Mouse (Mus musculus) kidney, postnatal 10 days (tissue): ENCODE results near the gene Car2.

Experiments used
- DNase-seq: peaks from one replicate; pipeline ENCODE4 v3.0.0; 2021; ENCODE audit warnings: mixed read lengths

Gene Car2

DNA sequence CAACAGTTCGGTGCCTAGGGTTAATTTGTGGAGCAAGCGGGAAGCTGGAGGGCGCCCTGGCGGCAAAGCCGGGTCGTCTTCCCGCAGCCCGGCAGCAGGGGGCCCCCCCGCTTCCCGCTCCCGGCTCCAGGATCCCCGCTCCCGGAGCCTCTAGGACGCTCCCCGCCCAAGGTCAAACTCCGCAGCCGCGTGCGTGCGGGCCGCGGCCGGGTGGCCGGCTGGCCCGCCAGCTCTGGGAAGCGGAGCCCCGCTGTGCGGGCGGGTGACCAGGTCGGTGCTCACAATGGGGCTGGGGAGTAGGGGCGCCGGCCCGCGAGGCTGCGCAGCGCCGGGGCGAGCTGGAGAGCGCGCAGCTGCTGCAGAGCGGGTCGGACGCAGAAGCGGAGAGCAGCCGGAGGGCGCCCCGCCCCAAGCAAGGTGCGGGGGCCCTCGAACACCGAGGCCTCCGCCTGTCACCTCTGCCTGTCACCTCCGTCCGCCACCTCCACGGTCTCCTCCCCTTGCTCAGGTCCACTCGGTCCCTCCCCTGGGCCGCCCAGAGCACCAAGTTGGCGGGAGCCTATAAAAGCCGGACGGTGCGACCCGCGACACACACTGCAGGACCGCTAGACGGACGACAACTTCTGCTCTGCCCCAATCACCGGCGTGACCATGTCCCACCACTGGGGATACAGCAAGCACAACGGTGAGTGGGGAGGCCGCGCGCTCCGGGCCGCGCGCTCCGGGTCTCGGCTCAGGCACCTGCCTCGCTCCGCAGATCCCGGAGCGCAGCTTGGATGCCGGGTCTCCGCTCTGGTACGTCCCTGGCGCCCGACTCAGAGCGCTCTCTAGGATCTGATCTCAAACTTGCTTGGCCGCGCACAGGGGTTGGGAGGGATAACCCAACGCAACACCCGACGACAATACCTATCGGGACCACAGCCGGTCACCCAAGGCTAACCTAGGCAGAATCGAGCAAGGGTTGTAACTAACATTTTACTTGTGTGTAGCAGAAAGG lies at the start of gene Car2:
Car2 (plus strand) TSS at position 172 of the 997 bp plus-strand sequence.
- peak; percentile 88 for DNase-seq

DNA sequence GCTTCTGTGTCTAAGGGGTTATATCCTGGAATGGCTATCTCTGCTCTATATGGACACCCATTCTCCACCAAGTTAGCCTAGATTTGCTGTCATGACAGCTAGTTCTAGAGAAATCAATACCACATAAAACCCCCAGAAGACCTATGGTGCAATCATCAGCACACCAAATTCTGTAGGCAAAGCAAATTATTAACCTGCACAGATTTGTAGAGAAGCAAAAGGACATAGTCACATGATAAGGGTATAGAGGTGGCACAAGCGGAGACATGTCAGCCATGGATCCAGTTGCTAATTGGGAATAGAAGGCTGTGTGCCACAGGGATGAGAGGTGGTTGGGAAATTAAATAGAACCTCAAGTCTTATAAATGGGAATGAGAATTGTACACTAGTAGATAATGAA lies 47.1 kb upstream of the Car2 start:
- DNase-seq = no peak

DNA sequence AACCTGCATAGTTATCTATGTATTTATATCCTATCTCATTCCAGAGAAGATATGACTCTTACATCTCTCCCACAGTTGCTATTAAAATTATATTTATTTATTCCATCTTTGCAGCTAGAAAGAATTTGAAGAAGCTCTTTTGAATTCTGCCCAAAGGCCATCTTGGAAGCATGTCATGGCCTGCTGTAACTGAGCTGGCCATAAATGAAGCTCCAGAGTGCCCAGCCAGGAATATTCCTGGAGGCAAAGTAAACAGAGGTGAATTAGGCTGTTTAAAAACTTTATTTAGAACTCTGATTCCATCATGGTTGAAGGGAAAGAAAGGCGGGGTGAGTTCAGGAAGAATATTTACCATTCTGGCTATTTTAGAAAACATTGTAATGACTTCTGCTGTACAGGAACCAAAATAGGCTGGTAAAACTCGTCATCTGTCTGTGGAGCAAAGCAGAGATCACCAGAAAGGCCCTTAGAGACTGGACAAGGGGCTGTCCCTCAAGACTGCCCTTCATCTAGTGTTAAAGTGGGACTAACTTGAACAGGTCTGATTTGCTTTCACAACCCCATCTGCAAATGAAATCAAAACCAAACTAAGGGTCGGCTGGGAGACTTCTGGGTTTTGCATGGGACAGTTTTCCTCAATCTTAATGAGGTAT lies 46.5 kb upstream of the Car2 start:
- DNase-seq = no peak

DNA sequence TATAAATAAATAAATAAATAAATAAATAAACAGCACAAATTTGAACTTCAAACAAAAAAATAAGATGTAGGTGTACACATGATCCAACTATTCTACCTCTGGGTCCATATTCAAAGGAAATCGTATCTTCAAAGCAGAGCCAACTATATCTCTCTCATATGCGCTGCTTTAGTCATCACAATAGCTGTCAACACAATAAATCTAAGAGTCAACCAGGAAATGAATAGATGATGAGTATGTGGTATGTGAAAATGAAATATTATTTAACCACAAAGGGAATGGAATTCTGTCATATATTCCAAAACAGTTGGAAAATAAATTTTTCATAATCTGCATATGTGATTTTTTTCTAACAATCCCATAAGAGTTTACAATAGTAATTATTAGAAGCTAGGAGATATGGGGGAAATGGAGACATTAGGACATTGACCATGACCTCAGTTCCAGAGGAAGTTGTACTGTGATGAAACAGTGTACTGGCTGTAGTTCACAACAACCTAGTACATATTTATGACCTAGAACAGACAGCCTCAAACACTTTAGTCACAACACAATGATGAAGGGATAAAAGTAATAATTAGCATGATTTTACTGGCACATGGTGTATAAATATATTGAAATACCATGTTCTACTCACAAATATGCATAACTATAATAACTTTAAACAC lies 37.4 kb upstream of the Car2 start:
- no peak for DNase-seq

DNA sequence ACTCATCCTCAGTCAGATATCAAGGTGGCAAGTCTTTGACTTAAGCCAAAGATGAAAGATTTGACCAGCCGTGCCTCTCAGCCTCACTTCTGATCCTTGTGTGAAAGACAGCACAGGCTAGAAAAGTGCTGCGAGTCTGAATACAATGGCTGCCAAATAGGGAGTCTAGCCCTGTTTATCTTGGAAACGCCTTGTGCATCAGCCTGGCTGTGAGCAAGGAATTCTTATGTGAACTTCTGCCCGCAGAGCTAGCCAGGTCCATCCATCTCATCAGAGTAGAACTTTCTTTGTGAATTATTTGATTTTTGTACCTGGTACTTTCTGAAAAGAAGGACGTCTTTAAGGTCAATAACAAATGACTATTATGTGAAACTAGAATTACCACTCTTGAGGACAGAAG lies 32.1 kb upstream of the Car2 start:
- DNase-seq = no peak

- no peak for DNase-seq
These were observed 31.6 kb upstream of the Car2 start for GRCm38 (mm10) chr3:14854446-14854845.

DNA sequence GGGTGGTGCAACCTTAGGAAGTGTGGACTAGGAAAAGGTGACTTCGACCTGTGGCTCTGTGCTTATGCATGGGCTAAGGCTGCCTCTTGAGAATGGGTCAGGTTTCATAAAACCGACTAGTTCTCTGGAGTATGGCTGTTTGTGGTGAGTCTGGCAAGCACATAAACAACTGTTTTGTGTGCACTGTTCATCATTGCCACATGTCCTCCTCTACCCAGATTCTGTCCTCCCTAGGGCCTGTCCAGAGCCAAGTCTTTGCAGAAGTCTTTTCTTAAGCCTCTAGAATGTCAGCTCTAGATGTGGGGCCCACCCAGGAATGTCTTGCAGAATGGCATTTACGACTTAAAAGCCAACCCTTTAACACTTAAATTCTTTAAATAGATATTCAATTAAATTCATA lies 28.2 kb upstream of the Car2 start:
- DNase-seq = no peak

GRCm38 (mm10) chr3:14860291-14860690 lies 25.8 kb upstream of the Car2 start:
- no peak for DNase-seq

- DNase-seq = no peak
These were observed 24.9 kb upstream of the Car2 start for GRCm38 (mm10) chr3:14861165-14861564.

- DNase-seq = no peak
These were observed 24.3 kb upstream of the Car2 start for GRCm38 (mm10) chr3:14861787-14862186.

DNA sequence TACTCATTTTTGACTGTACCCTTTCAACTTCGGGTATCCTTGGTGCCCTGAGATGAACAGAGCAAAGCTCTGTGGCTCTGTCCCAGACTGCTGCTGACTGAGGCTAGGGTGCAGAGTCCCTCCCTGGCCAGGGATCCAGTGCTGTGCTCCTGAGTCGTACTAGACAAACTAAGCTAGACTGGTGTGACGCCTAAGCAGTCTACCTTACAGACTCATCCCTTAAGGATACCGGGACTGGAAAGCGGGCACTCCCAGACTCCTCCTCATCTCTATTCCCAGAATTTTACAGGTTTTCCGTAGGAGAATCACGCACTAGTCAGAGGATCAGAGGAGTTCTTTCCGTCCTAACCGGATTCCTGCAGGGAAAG lies 23.4 kb upstream of the Car2 start:
- peak; percentile 20 for DNase-seq

DNA sequence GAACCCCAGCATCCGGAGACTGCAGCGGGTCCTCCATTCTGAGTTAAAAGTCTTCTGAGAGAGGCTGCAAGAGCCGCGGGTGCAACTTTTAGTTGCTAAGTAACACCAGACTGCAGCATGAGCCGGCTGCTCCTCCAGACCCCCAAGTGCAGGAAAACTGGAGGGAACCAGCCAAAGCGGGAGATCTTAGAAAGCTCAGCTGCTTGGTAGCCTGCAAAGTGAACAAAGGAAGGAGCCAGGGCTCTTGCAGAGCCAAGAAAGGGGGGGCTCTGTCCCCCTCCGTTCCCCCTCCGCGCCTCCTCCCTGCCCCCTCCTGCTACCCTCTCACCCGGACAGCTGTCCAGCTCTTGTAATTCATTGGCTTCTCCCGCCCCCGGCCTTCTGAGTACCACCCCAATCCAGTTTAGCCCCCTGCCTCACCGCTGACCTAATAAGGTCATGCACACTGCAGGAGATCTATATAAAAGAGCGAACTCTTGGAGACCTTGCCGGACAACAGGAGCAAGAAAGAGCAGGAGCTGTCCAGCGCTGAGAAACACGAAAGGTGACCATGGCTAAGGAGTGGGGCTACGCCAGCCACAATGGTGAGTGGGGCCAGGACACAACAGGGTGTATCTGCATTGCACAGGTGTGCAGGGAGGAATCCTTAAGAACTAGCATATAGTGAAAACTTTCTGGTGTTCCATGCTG lies 22.9 kb upstream of the Car2 start, which contains the start of gene Car3:
Car3 (plus strand) TSS at position 491 of the 690 bp plus-strand sequence.
- DNase-seq = peak; percentile 35

DNA sequence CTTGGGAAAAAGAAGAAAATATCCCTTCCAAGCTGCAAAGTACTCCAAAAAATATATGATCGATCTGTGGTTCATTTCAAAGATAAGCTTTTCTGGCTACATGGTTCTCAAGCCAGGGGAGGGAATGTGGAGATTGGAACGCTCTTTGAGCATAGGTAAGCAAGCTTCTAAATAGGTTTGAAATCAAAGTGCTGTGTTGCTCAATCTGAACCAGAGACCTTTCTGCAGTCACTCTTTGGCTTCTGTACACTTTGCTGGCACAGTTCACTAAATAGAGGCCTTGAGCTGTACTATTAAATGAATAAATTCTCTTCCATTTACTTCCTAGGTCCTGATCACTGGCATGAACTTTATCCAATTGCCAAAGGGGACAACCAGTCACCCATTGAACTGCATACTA lies 22.2 kb upstream of the Car2 start:
- DNase-seq = no peak

DNA sequence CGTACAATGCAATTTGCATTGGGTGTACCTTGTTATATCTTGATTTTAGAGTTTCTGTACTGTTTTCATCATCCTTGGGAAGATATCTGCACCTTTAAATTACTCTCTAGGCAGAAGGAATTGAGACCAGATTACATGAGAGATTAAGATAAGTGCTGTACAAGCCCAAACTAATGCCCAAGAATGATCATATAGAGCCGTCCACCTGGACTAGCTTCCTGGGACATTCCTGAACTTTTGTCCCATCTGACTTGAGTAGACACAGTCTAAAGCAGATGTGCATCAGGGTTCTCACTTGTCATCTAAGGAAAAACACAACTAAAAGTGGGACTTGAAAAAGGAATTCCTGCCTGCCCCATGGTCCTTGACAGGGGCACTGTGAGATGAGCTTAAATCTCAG lies 20.1 kb upstream of the Car2 start:
- DNase-seq = no peak

DNA sequence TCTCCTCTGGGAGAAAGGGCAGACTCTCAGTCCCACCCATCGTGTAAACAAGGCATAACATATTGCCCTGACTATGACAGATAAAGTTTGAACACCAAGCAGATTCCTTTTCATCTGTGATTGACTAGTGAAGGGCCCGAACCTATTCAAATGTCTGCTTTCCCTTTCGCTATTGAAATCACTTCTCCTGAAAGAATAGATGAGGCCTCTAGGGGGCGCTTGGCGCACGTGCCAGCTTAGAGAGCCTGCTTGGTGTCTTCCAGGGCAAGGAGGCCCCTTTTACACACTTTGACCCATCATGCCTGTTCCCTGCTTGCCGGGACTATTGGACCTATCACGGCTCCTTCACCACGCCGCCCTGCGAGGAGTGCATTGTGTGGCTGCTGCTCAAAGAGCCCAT lies 16.3 kb upstream of the Car2 start:
- peak; percentile 82 for DNase-seq

GRCm38 (mm10) chr3:14870528-14870927 lies 15.5 kb upstream of the Car2 start:
- DNase-seq = no peak

- DNase-seq = peak; percentile 60
These were observed 14.7 kb upstream of the Car2 start for GRCm38 (mm10) chr3:14871386-14871785.

DNA sequence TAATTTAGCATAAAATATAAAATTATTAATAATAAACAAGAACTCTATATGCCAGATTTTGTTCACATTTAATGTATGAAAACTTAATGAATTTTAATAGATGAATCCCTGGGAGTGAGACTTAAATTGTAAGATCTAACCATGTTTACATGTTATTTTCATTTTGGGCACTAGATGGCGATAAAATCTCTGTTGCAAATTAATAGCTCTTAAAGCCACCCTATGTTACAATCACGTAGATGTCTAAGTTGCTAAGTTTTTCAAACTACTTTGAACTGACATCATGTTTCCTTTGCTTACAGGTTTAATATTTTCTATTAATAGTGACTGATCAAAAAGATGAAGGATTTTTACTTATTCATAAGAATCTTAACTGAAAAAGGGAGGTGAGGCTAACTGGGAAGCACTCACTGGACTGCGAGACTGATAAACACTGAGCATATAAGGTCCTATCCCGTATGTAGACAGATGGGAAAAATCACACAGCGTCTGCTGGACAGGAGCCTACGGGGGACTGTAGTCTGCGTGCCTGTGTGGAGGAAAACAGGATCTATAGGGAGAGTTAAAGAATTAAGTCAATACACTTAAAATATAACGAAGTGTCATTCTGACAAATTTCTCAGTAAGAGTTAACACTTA lies 11.6 kb upstream of the Car2 start:
- no peak for DNase-seq

DNA sequence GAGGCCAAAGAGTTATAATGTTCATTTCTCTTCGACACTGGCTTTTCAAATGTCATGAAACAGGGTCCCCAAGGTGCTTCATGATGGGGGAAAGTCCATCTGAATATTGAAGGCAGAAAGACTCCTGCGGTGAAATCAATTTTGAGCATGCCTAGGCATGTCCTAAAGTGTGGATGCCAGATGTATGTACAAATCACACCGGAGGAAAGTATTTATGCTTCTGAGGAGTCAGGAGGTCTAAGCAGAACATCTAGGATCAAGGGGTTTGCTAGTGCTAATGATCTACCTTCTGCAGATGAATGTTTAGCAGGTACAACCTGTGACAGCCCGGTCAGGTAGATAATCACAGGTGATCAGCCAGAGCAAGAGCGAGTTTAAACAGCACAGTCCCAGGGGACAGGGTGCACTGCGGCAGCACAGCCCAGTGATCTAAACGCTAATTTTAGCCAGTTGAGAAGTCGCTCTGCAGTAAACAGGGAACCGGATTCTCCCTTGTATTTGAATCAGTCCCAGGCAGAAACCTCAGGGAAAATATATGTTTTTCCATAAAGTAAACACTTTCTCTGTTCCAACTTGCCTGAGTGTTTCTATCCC lies 9.7 kb upstream of the Car2 start:
- DNase-seq = no peak

GRCm38 (mm10) chr3:14877251-14877909 lies 8.7 kb upstream of the Car2 start:
- DNase-seq = no peak

- no peak for DNase-seq
These were observed 7.3 kb upstream of the Car2 start for GRCm38 (mm10) chr3:14878749-14879223.
